In genomic region chr5:52811056-52811455, GRCm38 (mm10) we compare ENCODE assay signal across 22 mouse cellular contexts. TPM values are rescaled to one million over a fixed set of nuclear protein-coding genes. Genes with fewer than 3 reads are reported as not detected.
DNase-seq lines count a peak whose midpoint lies in the region; ATAC-seq lines count a peak whose summit lies in the region.
"Had no signal": no experiment of that assay in that cellular context is flagged by ENCODE, and none has a peak within 500 bp of the region (broad histone marks: within the 10 kb centered on the region; RNA-seq: fewer than 3 reads in every experiment).

No protein-coding gene starts in this region.

- WGBS in intestine, embryonic 16.5 days: 68% methylated on average over 14 of the region's 14 CpGs

- no peaks in the 10 kb centered on the region for H3K9me3 ChIP-seq in intestine, embryonic 16.5 days (ENCODE audit: control insufficient read depth, low read length)
- H3K9me3 ChIP-seq: embryonic facial prominence, embryonic 15.5 days; forebrain, embryonic 15.5 days; heart, embryonic 10.5 days; hindbrain, embryonic 13.5 days had no signal

- no peak overlapping the region for H3K9ac ChIP-seq in intestine, embryonic 16.5 days (ENCODE audit: low read depth, low read length)
- H3K9ac ChIP-seq: embryonic facial prominence, embryonic 15.5 days; forebrain, embryonic 15.5 days; hindbrain, embryonic 13.5 days had no signal

- peak; percentile 90 for ATAC-seq in intestine, embryonic 16.5 days
- ATAC-seq in erythroblast, adult 5-6 weeks (replicated peaks; ENCODE audit: low FRiP score, poor library complexity, severe bottlenecking): no peak
- ATAC-seq: CD4-positive, CD25-positive, alpha-beta regulatory T cell, adult 4 months; forebrain, embryonic 15.5 days; hindbrain, postnatal 0 days had no signal

- peaks cover 2% of the 10 kb centered on the region; the same call in 1 of the 2 replicates for H3K36me3 ChIP-seq in intestine, embryonic 16.5 days (ENCODE audit: control insufficient read depth, insufficient read depth, low read length)
- H3K36me3 ChIP-seq: embryonic facial prominence, embryonic 15.5 days had no signal

- no peaks in the 10 kb centered on the region for H3K27me3 ChIP-seq in intestine, embryonic 16.5 days (replicated peaks; ENCODE audit: control insufficient read depth, insufficient read depth, low read length)
- H3K27me3 ChIP-seq: embryonic facial prominence, embryonic 15.5 days; forebrain, embryonic 15.5 days; hindbrain, embryonic 13.5 days had no signal

- no peak overlapping the region for H3K4me2 ChIP-seq in intestine, embryonic 16.5 days (ENCODE audit: low read depth, low read length)
- H3K4me2 ChIP-seq: embryonic facial prominence, embryonic 15.5 days; forebrain, embryonic 15.5 days; hindbrain, embryonic 13.5 days had no signal

- H3K27ac ChIP-seq in intestine, embryonic 16.5 days (ENCODE audit: low read length): no peak overlapping the region
- H3K27ac ChIP-seq: embryonic facial prominence, embryonic 15.5 days; forebrain, embryonic 15.5 days; heart, embryonic 10.5 days; hindbrain, embryonic 13.5 days; hindbrain, postnatal 0 days had no signal

- no peaks in the 10 kb centered on the region for H3K4me1 ChIP-seq in intestine, embryonic 16.5 days (ENCODE audit: control insufficient read depth, insufficient read depth, low read length)
- H3K4me1 ChIP-seq: embryonic facial prominence, embryonic 15.5 days; forebrain, embryonic 15.5 days; hindbrain, embryonic 13.5 days had no signal

- peak; percentile 52 for DNase-seq in heart, adult 11 months
- no peak for DNase-seq in heart, postnatal 14 days
- peak; percentile 28 for DNase-seq in urinary bladder, postnatal 14 days (ENCODE audit: low spot score)
- no peak for DNase-seq in urinary bladder, postnatal 4 days (ENCODE audit: low spot score in 2 of 2)
- DNase-seq in MN1 (ENCODE audit: low spot score): no peak
- DNase-seq: adrenal gland, adult 8-10 months; adrenal gland, postnatal 36 days; B cell, adult 2 months; cerebellum, adult 2 months; cerebellum, postnatal 10 days; embryo, embryonic 11 days; gastrocnemius, postnatal 36 days; heart, adult 18-20 months; heart, postnatal 10 days had no signal

- intact Hi-C loops in heart, postnatal 14 days (cut with DNase I): no loop called here

- no peak overlapping the region for H3K4me3 ChIP-seq in intestine, embryonic 16.5 days (ENCODE audit: low read length)
- H3K4me3 ChIP-seq: embryonic facial prominence, embryonic 15.5 days; forebrain, embryonic 15.5 days; heart, embryonic 10.5 days; hindbrain, embryonic 13.5 days had no signal

RNA-seq across cellular contexts. Expression of gene Anapc4, which starts 22.8 kb away (rescaled TPM):
- total RNA-seq in heart, postnatal 14 days (2021): 10 to 100 TPM; 39.1 to 43.4 TPM
- polyA plus RNA-seq in intestine, embryonic 16.5 days (2015; fragmentation: Nextera tagmentation; extraction: Ambion mirVana): 69.6 and 76.3 TPM in 2 replicates
- 9.0 and 9.4 TPM in 2 replicates for total RNA-seq in erythroblast, adult 5-6 weeks (2015; ENCODE audit: low replicate concordance)
- total RNA-seq in erythroblast, adult 5-6 weeks (2017; ENCODE audit: low replicate concordance): 24.0 and 30.7 TPM in 2 replicates

RNA-seq across cellular contexts. Expression of gene Zcchc4, which starts 35.8 kb away (rescaled TPM):
- 1 to 10 TPM; 6.1 to 6.4 TPM for total RNA-seq in heart, postnatal 14 days (2021)
- 10.8 and 11.6 TPM in 2 replicates for polyA plus RNA-seq in intestine, embryonic 16.5 days (2015; fragmentation: Nextera tagmentation; extraction: Ambion mirVana)
- 4.0 and 10.0 TPM in 2 replicates for total RNA-seq in erythroblast, adult 5-6 weeks (2015; ENCODE audit: low replicate concordance)
- 11.0 and 14.8 TPM in 2 replicates for total RNA-seq in erythroblast, adult 5-6 weeks (2017; ENCODE audit: low replicate concordance)

Comparison
In these comparisons a context has a peak if more than half of its experiments do, and no peak if none do; other contexts are left out.
1. DNase-seq: peak in heart, adult 11 months (single experiment) and urinary bladder, postnatal 14 days (single experiment); none in heart, postnatal 14 days (0 of 2), urinary bladder, postnatal 4 days (0 of 2) and MN1 (single experiment).